Mouse (Mus musculus) ovary, postnatal 14 days (tissue): Measurements from ENCODE around the gene Kpna7.
"Not testable (repeated sequence)": the region's sequence is repeated elsewhere in the genome, so short reads cannot be mapped to it uniquely, and the experiment has no call there.

Experiments
- DNase-seq: peaks from one replicate; pipeline ENCODE4 v3.0.0; 2022; ENCODE audit warnings: low spot score

Kpna7 gene

DNA sequence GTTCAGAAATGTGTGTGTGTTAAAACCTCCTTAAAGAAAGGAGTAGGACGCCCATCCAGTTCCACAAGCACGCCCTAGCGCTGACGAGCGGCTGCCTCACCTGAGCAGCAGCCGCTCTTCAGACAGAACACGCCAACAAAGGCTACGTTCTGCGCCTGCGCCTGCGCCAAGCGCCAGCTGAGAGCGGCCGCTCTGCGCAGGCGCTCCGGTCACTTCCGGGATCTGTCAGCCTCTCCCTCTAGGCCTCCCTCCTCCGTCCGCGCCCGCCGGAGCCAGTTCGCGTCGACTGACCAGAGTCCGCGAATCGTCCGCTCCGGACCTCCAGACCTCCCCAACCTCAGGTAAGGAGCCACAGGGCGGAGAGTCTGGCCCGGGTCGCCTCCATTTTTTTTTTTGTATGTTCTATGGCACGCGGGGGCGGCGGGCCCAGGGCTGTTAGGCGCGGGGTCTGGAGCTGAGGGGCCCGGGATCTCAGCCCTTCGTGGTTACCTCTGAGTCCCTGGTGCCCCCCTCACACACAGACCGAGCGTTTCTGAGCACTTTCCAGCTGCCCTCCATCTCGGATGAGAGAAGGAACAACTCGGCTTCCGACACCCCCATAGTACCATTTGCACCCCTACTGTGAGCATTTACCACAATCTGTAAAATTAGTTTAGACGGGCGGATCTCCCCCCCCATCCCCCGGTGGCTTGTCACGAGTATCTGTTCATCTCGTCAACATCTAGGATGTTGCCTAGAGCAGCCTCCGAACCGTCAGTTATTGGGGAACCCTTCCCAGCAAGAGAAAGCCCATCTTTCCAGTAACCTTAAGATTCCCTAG is at the start of gene Kpna7, which contains the start of gene Arpc1a:
Kpna7 (minus strand) TSS at position 399 of the 820 bp plus-strand sequence.
Arpc1a (plus strand) TSS at position 199 of the 820 bp plus-strand sequence.
- DNase-seq = peak; percentile 86

DNA sequence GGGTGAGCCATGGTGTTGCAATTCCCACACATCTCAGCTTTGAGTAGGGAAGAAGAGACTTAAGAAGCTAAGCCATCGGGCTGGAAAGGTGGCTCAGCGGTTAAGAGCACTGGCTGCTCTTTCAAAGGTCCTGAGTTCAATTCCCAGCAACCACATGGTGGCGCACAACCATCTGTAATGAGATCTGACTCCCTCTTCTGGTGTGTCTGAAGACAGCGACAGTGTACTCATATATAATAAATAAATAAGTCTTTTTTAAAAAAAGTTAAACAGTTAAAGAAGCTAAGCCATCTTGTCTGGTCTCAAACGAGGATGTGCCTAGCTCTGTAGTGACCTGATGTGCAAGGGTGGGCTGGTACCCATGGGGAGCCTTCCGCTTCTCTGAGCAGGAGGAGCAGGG is 49.4 kb upstream of the Kpna7 start:
- DNase-seq = not testable (repeated sequence)

DNA sequence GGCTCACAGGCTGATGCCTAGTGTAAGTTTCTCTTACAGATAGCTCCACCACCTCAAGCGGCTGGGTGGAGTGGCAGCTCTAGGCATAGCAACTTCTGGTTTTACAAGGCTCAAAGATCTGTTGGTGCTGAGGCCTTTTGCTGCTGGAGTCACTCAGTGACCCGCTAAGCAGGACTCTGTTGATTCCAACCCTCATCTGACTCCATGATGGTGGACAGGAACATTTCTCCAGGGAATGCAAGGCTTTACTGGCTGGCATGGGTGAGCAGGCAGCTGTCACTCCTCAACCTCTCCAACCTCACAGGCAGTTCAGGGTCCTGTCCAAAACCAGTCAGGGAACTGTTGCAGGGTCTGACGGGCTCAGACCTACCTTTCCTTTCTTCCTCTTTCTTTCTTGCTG is 47.2 kb upstream of the Kpna7 start:
- no peak for DNase-seq

DNA sequence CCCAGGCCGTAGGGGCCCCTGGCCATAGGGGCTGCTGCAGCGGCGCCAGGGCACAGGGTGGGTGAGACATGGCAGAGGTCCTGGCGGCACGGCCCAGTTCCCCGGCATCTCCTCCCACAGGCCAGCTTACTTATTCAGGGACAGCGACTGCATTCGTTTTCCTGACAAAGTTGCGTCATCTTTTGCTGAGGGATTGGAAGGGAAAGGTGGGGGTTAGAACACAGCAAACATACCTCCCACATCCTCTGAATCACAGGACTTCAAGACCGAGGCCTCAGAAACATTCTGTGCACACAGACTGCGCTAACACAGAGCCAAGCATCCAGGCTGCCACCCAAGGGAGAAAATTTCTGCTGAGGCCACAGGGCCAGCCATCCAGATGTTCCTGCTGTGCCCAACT is 46.4 kb upstream of the Kpna7 start:
- DNase-seq = no peak

DNA sequence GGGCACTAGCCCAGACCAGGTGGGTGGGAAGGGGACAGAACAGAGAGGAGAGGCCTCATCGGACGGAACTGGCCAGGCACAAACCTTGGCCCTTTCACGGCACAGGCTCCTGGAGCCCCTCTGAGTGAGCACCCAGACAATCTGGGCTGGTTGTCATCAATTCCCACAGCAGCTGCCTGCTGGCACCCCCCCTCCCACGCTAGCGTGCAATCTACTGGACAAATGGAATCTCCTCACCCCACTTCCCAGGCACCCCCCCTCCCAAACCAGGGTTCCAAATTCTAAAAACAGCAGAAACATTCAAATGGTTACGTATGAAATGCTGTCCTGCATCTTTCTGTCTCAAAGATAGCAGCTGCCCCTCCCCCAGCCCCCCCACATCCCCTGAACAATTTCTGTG is 45.9 kb upstream of the Kpna7 start:
- not testable (repeated sequence) for DNase-seq

DNA sequence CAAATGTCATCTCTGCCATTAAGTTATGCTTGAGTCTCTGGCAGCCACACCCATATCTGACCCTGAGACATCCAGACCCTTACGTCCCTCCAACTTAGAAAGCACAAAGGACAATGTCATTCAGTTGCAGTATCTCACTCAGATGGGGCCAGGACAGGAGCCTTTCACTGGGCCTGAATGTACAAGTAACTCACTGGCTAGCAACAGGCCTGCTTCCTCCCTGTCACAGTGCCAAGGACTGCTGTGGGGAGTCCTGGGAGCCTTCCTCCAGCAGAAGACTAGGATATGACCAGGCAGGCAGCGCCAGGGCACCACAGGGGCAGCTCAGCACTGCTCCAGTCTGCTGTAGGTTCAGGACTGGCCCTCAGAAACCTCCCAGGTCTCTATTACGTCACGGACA is 45.3 kb upstream of the Kpna7 start:
- no peak for DNase-seq

DNA sequence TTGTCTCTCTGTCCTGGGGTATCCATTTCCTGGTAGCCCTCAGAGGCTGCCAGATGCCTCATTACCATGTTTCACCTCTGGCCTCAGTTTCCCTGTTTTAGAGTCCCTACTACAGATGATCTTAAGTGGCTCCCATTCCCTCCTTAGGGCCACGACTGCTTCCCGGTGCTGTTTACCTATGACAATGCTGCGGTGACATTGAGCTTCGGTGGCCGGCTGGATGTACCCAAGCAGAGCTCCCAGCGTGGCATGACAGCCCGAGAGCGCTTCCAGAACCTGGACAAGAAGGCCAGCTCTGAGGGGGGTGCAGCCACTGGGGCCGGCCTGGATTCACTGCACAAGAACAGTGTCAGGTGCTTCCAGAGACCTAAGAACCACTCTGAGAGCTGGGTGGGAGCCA is 42.8 kb upstream of the Kpna7 start:
- no peak for DNase-seq

DNA sequence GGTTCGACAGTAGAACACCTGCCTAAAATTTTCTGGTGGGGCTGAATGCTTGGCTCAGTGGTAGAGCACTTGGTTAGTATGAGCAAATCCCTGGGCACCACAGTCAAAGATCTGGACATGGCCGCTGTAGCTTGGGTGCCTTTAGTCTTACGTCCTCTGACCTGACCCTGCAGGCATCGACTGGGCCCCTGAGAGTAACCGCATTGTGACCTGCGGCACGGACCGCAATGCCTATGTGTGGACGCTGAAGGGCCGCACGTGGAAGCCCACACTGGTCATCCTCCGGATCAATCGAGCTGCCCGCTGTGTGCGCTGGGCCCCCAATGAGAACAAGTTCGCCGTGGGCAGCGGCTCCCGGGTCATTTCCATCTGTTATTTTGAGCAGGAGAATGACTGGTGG is 39.6 kb upstream of the Kpna7 start:
- no peak for DNase-seq

DNA sequence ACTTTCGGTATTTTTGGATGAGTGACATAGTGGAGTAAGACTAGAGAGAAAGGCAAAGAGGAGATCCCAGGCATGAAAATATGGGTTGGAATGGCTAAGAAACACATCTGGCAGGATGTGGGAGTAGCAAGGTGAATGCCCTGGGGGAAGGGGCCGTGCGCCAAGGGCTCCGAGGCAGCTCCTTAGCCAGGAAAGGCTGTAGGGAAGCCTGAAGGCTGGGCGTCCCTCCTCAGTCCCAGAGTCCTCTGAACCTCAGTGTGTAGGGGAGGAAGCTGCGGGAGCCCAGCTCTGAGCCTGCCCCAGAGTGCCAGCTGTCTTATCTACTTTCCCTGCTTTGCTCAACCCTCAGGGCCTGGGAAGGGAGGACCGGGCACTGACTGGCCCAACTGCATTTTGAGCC is 37.1 kb upstream of the Kpna7 start:
- DNase-seq = no peak

DNA sequence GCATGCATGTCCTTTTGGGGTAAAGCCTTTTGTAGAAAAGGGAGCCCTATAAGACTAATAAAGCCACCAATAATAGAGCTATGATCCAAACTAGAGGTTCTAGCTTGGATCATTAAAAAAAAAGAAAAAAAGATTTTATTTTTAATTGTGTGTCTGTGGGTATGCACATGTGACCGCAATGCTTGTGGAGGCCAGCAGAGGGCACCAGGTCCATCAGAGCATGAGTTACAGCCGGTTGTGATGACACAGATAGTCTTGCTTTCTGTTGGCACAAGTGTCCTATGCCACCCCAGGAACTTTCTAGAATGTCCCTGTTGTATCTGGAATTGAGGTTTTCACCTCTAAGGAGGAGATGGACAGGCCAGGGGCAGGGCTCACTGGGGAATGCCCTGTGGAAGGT is 35.6 kb upstream of the Kpna7 start:
- no peak for DNase-seq

DNA sequence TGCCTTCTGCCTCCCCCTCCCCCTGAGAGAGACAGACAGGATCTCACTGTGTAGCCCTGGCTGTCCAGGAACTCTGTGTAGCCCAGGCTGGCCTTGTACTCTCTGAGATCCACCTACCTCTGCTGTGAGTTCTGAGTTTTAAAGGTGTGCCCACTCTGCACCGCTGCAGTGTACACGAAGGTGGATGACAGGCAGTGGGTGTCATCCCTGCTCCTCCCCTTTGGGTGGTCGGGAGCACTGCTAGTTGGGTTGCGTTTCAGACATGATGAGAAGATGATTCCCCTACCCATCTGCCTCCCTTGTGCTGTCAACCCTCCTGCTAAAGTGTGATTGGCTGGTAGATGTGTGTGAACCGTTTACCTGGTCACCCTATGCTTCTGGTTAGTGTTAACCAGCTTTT is 34.6 kb upstream of the Kpna7 start:
- no peak for DNase-seq

DNA sequence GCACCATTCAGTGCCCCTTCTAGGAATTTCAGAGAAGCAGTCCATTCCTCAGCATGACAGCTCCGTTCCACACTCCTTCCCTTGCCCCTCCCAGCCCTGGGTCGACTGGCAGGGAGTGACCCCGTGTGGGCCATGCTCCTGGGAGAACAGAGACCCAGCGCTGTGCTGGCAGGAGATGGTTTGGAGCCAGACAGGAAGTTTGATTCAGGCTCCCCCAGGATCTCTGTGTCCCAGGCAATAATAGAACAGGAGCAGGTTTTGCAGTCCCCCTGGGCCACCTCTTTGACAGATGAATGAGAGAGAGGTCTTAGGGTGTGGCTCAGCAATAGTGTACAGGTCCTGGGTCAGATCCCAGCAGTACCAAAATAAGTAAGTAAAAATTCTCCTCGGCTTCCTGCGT is 34.2 kb upstream of the Kpna7 start:
- DNase-seq = no peak

DNA sequence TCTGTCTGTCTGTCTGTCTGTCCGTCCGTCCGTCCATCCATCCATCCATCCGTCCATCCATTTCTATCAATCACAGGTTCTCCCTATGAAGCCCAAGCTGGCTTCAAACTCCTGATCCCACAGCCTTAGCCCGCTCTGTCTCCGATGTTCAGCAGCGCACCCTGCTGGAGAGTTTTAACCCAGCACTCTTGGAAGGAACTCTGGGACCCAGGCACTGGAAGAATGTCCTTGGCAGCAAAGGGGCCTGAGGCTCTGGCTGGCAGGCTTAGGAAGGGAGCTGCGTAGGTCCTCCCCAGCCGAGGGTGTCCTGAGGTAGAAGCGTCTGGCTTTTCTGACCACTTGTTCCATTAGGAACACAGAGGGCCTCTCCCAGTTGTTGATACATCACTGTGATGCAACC is 33.1 kb upstream of the Kpna7 start:
- peak; percentile 70 for DNase-seq

DNA sequence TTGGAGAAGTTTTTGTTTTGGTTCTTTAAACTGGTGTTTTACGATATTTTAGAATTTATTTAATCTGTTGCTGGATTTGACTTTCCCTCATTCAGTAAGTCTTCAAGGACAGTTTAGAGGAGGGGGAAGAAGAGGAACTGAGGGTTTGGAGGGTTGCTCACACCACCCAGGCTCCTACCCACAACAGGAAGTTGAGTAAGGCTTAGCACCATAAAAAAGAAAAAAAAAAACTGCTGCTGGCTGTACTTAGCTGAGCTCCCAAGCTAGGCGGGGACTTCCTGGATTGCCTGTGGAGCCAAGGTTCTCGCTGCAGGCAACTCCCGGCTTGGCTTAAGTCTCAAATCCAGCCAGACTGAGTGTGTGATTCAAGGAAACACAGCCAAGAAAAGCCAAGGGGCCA is 32.5 kb upstream of the Kpna7 start:
- DNase-seq = peak; percentile 43

DNA sequence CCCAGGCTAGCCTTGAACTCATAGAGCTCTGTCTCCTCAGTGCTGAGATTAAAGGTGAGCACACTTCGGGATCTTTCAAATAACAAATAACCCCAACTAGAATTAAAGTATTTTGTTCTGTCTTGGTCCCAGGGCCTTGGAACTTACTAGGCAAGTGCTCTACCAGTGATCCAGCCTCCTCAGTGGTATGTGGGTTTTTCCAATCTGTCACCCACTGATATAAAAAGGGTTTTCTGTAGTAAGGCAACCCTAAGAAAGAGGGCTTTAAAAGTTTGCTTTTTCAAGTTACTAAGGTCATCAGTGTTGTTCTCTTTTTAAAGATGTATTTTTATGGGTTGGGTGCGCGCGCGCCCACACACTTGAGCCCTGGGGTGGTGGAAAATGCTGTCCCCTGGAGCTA is 31.9 kb upstream of the Kpna7 start:
- no peak for DNase-seq

DNA sequence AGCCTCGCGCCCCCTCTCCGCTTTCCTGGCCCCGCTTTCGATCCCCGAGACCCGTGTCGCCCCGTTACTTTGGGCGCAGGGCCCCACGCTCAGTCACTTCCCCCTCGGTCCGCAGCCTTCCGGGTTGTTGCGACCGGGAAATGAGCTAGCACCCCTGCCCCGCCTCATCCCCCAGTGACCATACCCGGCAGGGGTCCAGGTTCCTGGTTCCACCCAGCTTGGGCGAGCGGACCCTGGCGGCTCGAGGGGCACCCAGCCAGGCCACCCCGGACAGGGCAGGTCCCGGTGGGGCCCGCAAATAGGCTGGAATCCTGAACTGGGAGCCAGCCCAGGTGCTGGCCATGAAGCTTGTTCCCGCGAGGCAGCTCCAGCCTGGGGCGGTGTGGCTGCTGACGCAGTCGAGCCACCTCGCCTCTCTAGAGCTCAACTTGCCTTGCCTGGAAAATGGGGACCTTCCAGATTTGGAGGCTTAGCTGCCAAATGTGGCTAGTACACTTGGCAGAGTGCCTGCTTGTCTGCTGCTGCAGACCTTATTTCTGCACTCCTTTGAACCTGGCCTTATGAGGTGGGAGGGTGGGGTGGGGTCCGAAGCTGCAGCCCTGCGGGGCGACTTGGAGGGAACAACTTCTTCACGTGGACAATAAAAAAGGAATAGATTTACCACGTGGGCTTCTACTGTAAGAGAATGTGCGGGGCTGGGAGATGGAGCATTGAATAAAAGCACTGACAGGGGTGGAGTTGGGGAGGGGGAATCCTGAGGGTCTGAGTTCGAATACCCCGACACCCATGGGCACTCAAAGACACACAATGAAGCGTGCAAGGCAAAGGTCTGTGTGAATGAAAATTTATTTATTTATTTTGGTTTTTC is 31.0 kb upstream of the Kpna7 start:
- DNase-seq = peak; percentile 63

DNA sequence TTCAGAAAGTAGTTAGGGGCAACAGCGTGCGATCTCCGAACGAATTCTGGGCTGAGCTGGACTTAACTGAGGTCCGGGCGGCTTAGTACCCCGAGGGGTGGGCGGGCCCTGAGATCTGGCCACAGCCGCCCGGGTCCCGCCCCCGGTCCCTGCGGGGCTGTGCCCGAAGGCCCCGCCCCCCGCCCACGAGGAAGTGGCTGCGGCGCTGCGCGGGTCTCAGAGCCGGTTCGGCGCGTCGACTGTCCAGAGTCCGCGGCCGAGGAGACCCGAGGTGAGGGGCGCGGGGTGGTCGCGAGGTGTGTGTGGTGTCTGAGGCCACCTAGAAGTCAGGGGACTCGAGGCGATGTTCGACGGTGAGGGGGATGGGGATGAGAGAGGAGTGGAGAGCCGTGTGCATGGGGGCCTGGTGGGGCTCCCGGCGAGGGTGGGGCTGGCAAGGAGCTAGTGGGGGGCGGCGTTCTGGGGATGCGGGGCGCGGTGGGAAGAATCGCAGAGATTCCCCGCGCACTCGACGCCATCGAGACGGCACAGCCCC is 30.3 kb upstream of the Kpna7 start, which contains the start of gene Arpc1b:
Arpc1b (plus strand) TSS at position 145 of the 535 bp plus-strand sequence.
- DNase-seq = peak; percentile 54

DNA sequence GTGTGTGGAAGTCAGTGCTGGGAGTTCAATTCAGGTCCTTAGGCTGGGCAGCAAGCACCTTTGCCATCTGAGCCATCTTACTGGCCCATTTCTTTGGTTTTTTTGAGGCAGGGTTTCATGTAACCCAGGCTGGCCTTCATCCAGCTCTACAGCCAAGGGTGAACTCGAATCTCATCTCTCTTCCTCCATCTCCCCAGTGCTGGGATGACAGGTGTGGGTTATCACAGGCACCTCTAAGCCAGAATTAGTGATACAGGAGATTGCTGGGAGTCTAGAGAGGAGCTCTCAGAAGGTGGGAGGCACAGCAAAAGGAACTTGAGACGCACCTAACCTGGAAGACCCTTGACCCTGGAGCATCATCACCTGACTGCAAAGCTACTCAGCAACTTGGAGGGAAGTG is 29.6 kb upstream of the Kpna7 start:
- DNase-seq = no peak

DNA sequence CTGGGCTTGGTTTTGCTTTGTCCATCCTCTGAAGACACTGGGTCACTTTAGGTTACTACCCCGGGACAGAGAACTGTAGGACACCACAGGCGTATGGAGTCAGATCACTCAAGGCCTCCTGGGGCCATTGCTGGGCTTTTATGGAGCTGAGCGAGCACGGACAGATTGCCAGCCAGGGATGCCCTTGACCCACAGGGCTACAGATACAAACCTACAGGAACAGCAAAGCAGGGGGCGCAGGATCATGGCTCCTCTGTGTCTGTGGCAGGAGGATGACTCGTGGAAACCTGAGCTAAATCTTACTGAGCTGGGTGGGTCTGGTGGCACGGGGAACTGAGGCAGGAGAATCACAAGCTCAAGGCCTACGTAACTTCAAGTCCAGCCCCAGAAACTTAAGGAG is 28.7 kb upstream of the Kpna7 start:
- no peak for DNase-seq

DNA sequence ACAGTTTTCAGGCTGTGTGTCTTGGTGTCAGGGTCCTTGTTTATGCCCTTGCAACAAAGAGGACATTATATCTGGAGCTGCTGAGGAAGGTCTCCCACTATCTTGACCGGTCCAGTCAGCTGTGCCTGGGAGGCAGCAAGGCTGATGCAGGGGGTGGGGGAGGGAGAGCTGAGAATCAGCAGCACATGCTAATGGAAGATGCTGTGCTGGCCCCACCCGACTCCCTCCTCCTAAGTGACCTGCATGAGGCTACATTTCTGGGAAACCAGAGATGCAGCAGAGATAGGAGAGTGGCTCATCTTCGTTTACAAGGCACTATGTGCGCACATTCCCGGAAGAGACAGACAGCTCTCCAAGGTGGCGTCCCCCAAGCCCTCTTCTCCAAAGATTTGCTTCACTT is 26.6 kb upstream of the Kpna7 start:
- DNase-seq = no peak

DNA sequence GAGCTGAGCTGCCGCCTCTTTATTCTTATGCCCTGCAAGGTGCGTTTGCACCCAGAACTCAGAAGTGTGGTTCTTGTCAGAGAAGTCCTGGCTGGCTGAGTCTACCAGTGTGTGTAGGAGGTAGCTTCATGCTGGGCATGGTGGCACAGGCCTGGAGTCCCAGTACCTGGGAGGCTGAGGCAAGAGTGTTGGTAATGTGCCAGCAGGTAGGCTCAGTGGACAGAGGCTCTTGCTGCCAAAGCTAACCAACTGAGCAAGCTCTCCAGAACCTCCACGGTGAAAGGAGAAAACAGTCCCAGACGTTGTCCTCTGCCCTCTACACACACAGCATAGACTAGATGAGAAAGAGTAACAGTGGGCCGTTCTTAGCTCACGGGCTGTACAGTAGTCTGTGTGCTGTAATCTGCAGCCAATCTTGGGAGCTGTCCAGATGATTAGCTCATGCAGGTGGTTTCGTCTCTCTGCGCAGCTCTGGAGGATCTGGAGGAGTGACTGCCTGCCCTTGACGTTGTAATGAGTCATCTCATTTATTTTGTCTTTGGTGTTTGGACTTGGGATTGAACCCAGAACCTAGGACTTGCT is 22.0 kb upstream of the Kpna7 start:
- DNase-seq = no peak

DNA sequence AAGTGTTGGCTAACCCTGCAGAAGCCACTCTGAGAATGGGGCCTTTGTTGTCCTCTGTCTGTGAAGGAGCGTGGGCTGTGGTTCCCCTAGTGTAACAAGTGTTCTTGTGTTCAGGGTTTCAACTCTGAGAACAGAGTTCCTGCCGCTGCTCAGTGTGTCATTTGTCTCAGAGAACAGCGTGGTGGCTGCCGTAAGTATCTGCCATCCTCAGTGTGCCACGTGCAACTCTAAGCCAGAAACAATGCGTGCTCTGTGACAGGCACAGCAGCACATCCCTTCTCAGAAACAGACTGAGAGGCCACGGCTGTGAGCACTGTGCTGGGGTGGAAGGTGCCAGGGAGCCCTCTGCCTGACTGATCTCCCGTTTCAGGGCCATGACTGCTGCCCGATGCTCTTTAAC is 20.5 kb upstream of the Kpna7 start:
- DNase-seq = no peak

DNA sequence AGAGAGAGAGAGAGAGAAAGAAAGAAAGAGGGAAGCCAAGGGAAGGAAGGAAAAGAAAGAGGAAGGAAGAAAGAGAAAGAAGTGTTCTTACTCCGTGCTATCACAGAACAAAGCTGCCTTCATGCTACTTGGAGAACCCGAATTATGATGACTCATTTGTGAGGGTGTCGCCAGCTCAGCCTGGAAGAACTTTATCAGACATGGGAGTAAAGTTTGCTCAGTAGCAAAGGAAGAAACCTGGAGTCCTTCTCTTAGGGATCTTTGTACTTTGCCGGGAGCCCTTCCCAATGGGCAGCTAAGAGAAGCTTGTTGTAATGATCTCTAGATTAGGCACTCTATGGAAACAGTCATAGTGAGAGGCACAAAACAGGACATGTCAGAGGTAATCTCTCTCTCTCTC is 18.9 kb upstream of the Kpna7 start:
- DNase-seq = no peak
